Mouse (Mus musculus) spleen, adult 18-20 months (tissue): ENCODE data around the gene Nes.

ENCODE experiments used
- DNase-seq, 2 experiments: peaks; one replicate each; pipeline ENCODE4 v3.0.0; 2022; ENCODE audit warnings: mixed read lengths in 2 of 2

Nes gene

GRCm38 (mm10) chr3:87970939-87971488 lies at the start of gene Nes:
Gene Nes, plus strand, starts transcription at chr3:87971078.
- DNase-seq, result peak in 1 of 2 experiments; percentile 13

GRCm38 (mm10) chr3:87924996-87925395 lies 45.9 kb upstream of the Nes start:
- DNase-seq, result no peak

GRCm38 (mm10) chr3:87927452-87927851 lies 43.4 kb upstream of the Nes start:
- no peak for DNase-seq

- DNase-seq, result no peak
Measured at GRCm38 (mm10) chr3:87929341-87930077, 41.4 kb upstream of the Nes start.

GRCm38 (mm10) chr3:87930078-87930795 lies 40.6 kb upstream of the Nes start, which contains the start of the genes Isg20l2 and Rrnad1:
Gene Isg20l2, plus strand, starts transcription at chr3:87930314.
Gene Rrnad1, minus strand, starts transcription at chr3:87930717.
- DNase-seq, result peak; percentile 92 to 94

- DNase-seq, result no peak
Measured at GRCm38 (mm10) chr3:87934026-87934425, 36.9 kb upstream of the Nes start.

GRCm38 (mm10) chr3:87934501-87934900 lies 36.4 kb upstream of the Nes start:
- DNase-seq, result no peak

GRCm38 (mm10) chr3:87935201-87935600 lies 35.7 kb upstream of the Nes start:
- DNase-seq, result no peak

- peak in 1 of 2 experiments; percentile 68 for DNase-seq
Measured at GRCm38 (mm10) chr3:87935776-87936175, 35.1 kb upstream of the Nes start.

- no peak for DNase-seq
Measured at GRCm38 (mm10) chr3:87940611-87941010, 30.3 kb upstream of the Nes start.

- DNase-seq, result no peak
Measured at GRCm38 (mm10) chr3:87942471-87942870, 28.4 kb upstream of the Nes start.

GRCm38 (mm10) chr3:87943586-87943985 lies 27.3 kb upstream of the Nes start:
- DNase-seq, result no peak

- DNase-seq, result no peak
Measured at GRCm38 (mm10) chr3:87944838-87945600, 25.9 kb upstream of the Nes start.

- no peak for DNase-seq
Measured at GRCm38 (mm10) chr3:87945781-87946540, 24.9 kb upstream of the Nes start.

GRCm38 (mm10) chr3:87946541-87946860 lies 24.4 kb upstream of the Nes start:
- no peak for DNase-seq

- DNase-seq, result no peak
Measured at GRCm38 (mm10) chr3:87947056-87947810, 23.6 kb upstream of the Nes start.

GRCm38 (mm10) chr3:87947811-87948199 lies 23.1 kb upstream of the Nes start:
- no peak for DNase-seq

GRCm38 (mm10) chr3:87948378-87949265 lies 22.3 kb upstream of the Nes start, which contains the start of gene Crabp2:
Gene Crabp2, plus strand, starts transcription at chr3:87948666.
- no peak for DNase-seq

- DNase-seq, result no peak
Measured at GRCm38 (mm10) chr3:87949266-87949954, 21.5 kb upstream of the Nes start.
